Mouse (Mus musculus) heart, postnatal 0 days (tissue): ENCODE data around the gene Skil.

ENCODE experiments used
- CTCF ChIP-seq: IDR thresholded peaks from 2 replicates; pipeline ENCODE4 v1.5.1; 2016; ENCODE audit warnings: antibody characterized with exemption, control low read depth, low read depth
- EP300 ChIP-seq: IDR thresholded peaks from 2 replicates; pipeline ENCODE4 v1.6.1; 2016; ENCODE audit warnings: antibody characterized with exemption, low read depth

GRCm38 (mm10) chr3:31054888-31055287, 40.0 kb upstream of the Skil start:
- TF ChIP-seq CTCF (no peak), EP300 (no peak)
